Mouse (Mus musculus) neural tube, postnatal 0 days (tissue): ENCODE measurements around the gene Galr3. TPM values are rescaled to one million over a fixed set of nuclear protein-coding genes. Genes with fewer than 3 reads are reported as not detected.

ENCODE experiments used
- microRNA-seq: library from miRNA; unstranded; fragments of <30 nt; microRNA quantifications from one replicate; pipeline ENCODE4, GENCODE M21; 2016
- polyA plus RNA-seq: library from polyadenylated mRNA; unstranded; fragments of >200 nt; fragmentation: Nextera tagmentation; extraction: Ambion mirVana; gene quantifications from 2 replicates; pipeline ENCODE4 v1.2.1, GENCODE M21; 2015

The Galr3 gene
- 0.26 TPM in 1 of 2 replicates, not detected in the other for polyA plus RNA-seq

GRCm38 (mm10) chr15:79041585-79041984, at the start of gene Galr3:
TSS of gene Galr3 (plus strand) at chr15:79041885.

GRCm38 (mm10) chr15:79028237-79028738, 13.4 kb upstream of the Galr3 start, which contains the start of gene H1f0:
TSS of gene H1f0 (plus strand) at chr15:79028450.

GRCm38 (mm10) chr15:79062376-79063159, 20.9 kb downstream of the Galr3 start, which contains the start of gene Ankrd54:
TSS of gene Ankrd54 (minus strand) at chr15:79062893.

GRCm38 (mm10) chr15:79074913-79075532, 33.3 kb downstream of the Galr3 start, which contains the start of gene Eif3l:
TSS of gene Eif3l (plus strand) at chr15:79075179.

Small RNA genes lying within 50 kb of the gene (microRNA-seq; reads per million reads assigned to microRNA genes)
- not detected for gene Mir6956

Other genes starting within 250 kb of the Galr3 start
- gene Card10, start 238.8 kb upstream of the Galr3 start, polyA plus RNA-seq = 2.6 and 3.0 TPM in 2 replicates
- gene Cdc42ep1, start 199.3 kb upstream of the Galr3 start, polyA plus RNA-seq = 16.6 and 17.0 TPM in 2 replicates
- 0.28 TPM in 1 of 2 replicates, not detected in the other for gene Lgals2, start 186.4 kb upstream of the Galr3 start, polyA plus RNA-seq
- gene Gga1, start 164.7 kb upstream of the Galr3 start, polyA plus RNA-seq = 36.0 and 39.3 TPM in 2 replicates
- gene Gm49510, start 142.2 kb upstream of the Galr3 start, polyA plus RNA-seq = not detected in 2 replicates
- gene Sh3bp1, start 142.1 kb upstream of the Galr3 start, polyA plus RNA-seq = 3.8 and 4.8 TPM in 2 replicates
- 117 and 118 TPM in 2 replicates for gene Pdxp, start 128.0 kb upstream of the Galr3 start, polyA plus RNA-seq
- 224 and 275 TPM in 2 replicates for gene Lgals1, start 115.2 kb upstream of the Galr3 start, polyA plus RNA-seq
- 55.4 and 55.8 TPM in 2 replicates for gene Nol12, start 107.0 kb upstream of the Galr3 start, polyA plus RNA-seq
- 21.8 and 27.3 TPM in 2 replicates for gene Triobp, start 94.2 kb upstream of the Galr3 start, polyA plus RNA-seq
- 148 and 161 TPM in 2 replicates for gene H1f0, start 13.4 kb upstream of the Galr3 start, polyA plus RNA-seq
- 41.6 and 44.2 TPM in 2 replicates for gene Ankrd54, start 21.0 kb downstream of the Galr3 start, polyA plus RNA-seq
- 151 and 153 TPM in 2 replicates for gene Eif3l, start 33.3 kb downstream of the Galr3 start, polyA plus RNA-seq
- 10.2 and 12.5 TPM in 2 replicates for gene Micall1, start 67.0 kb downstream of the Galr3 start, polyA plus RNA-seq
- gene Polr2f, start 99.1 kb downstream of the Galr3 start, polyA plus RNA-seq = 322 and 359 TPM in 2 replicates
- gene 1700088E04Rik, start 99.4 kb downstream of the Galr3 start, polyA plus RNA-seq = 15.8 and 18.5 TPM in 2 replicates
- 28.5 and 31.4 TPM in 2 replicates for gene Sox10, start 123.4 kb downstream of the Galr3 start, polyA plus RNA-seq
- 68.4 and 81.9 TPM in 2 replicates for gene Pick1, start 187.3 kb downstream of the Galr3 start, polyA plus RNA-seq
- gene Gm49486, start 187.5 kb downstream of the Galr3 start, polyA plus RNA-seq = 1.1 and 1.3 TPM in 2 replicates
- 0.39 and 0.43 TPM in 2 replicates for gene Slc16a8, start 212.9 kb downstream of the Galr3 start, polyA plus RNA-seq
- 11.4 TPM in 2 replicates for gene Baiap2l2, start 243.7 kb downstream of the Galr3 start, polyA plus RNA-seq